Mouse (Mus musculus): ENCODE measurements around the gene Cbx3. TPM values are rescaled to one million over a fixed set of nuclear protein-coding genes. Genes with fewer than 3 reads are reported as not detected.

Cbx3 gene
- total RNA-seq (2021) = 100 to 1,000 TPM; 130 to 142 TPM
- long read RNA-seq, transcript Cbx3-201 (6 exons, 1,889 nt) = major isoform, 72 of 81 reads
- long read RNA-seq, partial matches to known transcripts = 1 of 81 reads
- long read RNA-seq, other reads (novel, unspliced or antisense) = 8 of 81 reads

DNA sequence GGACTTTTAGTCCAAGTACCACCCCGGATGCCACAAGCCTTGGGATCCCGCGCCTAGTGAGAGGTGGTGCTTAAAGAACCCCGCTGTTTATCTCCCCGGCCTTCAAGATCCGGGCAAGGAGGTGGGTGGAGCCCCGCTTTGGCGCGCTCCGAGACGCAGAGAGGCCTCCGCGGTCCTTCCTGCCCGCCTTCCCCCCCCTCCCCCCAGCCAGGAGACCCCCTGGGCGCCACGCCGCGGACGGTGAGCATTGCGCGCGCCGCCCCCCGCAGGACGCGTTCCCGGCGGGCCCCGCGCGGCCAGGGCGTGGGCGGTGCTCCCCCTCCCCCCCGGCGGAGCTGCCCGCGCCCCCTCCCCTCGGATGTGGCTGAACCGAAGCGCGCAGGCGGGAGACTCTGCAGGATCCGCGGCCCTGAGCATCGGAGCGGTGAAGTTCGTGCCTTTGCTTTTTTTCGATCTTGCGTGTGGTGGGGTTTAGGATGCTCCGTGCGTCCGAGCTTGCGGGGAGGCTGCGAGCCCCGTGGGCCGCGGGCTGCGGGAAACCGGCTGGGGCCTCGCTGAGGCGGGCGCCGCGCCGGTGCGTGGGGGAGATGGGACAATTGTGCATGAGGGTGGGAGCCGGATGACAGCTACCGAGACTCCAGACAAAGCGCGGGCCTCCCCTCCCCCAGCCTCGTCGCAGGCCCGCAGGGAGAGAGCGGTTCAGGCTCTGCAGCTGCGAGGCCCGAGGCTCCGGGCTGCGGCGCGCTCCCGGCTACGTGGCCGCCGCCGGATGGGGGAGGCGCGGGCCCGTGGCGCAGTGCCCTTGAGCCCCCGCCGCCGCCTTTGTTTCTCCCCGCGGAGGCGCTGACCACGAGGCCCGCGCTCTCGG lies at the start of gene Cbx3:
Cbx3 (plus strand) TSS at position 50 of the 868 bp plus-strand sequence.
- peak; percentile 73 to 86 for DNase-seq (ENCODE audit: low spot score in 2 of 2)

DNA sequence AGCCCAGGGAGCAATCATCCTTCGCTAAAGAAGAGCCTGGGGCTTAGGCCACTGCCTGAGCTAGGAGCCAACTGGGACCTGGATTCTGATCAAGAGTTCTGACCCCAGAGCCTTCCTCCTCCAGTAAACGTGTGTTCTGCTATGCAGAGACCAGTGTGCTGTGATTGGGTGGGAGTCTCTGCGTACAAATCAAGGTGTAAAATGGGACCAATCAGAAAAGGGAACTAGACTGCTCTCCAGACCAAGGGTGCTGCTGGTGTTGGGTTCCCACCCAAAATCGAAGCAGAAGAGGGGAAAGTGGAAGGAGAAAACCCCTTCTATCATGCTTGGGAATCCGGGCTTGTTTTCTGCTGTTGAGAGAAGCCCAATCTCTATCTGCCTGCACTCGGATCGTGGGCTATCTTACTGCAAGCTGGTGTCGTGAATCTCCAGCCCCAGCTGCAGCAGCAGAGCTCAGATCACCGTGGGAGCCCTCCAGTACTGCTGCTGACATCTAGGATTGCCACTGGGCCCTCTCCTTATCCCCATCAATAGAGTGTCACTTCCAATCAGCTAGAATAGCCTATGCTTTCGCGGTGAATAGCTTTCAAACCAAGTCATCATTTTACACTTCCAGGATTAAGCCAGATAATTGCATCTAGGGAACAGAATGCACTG lies 46.6 kb upstream of the Cbx3 start:
- no peak for DNase-seq (ENCODE audit: low spot score in 2 of 2)

GRCm38 (mm10) chr6:51424537-51424936 lies 45.6 kb upstream of the Cbx3 start:
- DNase-seq (ENCODE audit: low spot score in 2 of 2) = no peak

GRCm38 (mm10) chr6:51432535-51433397 lies 37.4 kb upstream of the Cbx3 start, which contains the start of gene Nfe2l3:
Gene Nfe2l3, plus strand, starts transcription at chr6:51432670.
- DNase-seq (ENCODE audit: low spot score in 2 of 2) = peak; percentile 36 to 45

GRCm38 (mm10) chr6:51434270-51434669 lies 35.9 kb upstream of the Cbx3 start:
- no peak for DNase-seq (ENCODE audit: low spot score in 2 of 2)

DNA sequence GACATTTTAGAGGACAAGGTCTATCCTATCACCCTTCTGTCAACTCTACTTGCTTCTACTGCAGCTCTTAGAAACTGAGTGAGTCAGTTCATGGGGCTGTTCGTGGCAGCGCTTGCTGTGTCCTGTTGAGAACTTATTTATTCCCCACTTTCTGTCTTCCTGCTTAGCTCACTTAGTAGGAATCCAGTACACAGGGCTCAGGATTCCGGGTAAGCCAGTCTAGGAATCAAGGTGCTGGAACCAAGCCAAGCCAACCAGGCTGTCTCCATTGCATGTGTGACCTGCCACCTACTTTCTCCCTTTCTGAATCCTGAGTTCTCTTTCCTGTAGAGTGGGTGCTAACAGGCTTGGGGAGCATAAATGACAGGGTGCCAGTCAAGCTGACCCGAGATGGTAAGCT lies 32.5 kb upstream of the Cbx3 start:
- no peak for DNase-seq (ENCODE audit: low spot score in 2 of 2)

- DNase-seq (ENCODE audit: low spot score in 2 of 2) = no peak
Measured at GRCm38 (mm10) chr6:51438826-51439330, 31.3 kb upstream of the Cbx3 start.

GRCm38 (mm10) chr6:51442191-51442835 lies 27.8 kb upstream of the Cbx3 start:
- no peak for DNase-seq (ENCODE audit: low spot score in 2 of 2)

DNA sequence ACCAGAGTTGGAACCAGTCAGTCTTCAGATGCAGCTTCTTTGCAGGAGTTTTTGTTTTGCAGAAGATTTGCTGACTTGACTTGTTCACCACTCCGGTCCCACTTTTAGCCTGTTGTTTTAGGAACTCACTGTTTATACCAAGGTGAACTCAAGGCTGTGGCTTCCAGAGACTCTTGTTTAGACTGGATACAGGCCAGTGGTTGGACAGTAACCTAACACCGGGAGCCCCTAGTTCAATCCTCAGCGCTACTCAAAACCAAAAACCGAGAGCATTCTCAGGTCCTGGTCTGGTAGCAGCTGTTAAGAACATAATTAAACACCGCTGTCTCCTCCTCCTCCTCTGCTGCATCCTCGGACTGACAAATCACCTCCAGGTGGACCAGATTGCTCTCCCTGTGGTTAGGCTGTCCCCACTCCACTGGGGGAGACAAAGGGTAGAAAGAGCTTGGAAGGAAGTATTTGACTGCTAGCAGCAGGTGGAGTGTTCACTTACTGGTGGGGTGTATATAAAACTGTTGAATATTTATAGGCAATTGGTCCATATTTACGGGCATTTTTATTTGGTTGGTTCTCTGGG lies 17.1 kb upstream of the Cbx3 start:
- DNase-seq (ENCODE audit: low spot score in 2 of 2) = no peak

DNA sequence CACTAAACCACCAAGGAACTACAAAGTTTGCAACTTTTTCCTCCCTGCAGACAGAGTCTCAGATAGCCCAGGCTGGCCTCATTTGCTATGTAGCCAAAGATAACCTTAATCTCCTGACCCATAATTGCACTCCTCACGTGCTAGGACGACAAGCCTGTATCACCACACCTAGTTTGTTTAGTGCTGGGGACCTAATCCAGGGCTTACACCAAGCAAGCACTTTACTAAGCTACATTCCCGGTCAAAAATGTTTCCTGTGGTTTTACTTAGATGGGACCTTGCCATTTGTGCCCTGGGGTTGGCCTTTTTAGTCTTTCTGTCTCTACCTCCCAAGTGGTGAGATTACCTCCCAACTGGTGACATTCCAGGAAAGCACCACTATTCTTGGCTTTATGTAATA lies 15.2 kb upstream of the Cbx3 start:
- DNase-seq (ENCODE audit: low spot score in 2 of 2) = no peak

DNA sequence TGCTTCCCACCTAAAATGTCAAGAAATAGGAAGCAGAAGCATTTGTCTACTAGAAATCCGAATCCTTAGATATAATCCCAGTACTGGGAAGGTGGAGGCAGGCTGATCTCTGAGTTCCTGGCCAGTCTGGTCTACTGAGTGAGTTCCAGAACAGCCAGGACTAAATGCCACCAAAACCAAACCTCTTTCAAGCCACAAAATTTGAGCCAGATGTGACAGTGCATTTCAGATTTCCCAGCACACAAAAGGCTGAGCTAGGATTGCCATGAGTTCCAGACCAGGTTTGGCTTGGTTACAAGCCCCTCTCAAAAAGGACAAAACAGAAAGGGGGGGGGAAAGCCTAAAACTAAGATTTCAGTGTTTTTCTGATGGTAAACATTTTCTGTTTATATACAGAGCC lies 14.0 kb upstream of the Cbx3 start:
- DNase-seq (ENCODE audit: low spot score in 2 of 2) = no peak

DNA sequence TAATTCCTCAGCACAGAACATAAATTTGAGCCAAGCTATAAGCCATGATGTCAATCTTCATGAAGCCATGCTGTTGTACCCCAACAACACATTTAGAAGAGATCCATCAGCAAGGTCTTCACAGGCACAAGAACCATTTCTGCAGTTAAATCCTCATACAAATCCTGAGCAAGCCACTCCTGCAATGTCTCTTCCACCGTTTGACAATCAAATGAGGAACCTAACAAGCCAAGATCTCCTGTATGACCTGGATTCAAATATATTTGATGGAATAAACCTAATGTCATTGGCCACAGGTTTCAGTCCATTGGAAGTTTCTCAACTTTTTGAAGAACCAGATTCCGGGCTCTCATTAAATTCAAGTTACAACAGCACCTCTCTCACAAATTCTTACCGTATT lies 12.9 kb upstream of the Cbx3 start:
- no peak for DNase-seq (ENCODE audit: low spot score in 2 of 2)

- DNase-seq (ENCODE audit: low spot score in 2 of 2) = no peak
Measured at GRCm38 (mm10) chr6:51457770-51458387, 12.3 kb upstream of the Cbx3 start.

GRCm38 (mm10) chr6:51458925-51459312 lies 11.2 kb upstream of the Cbx3 start:
- no peak for DNase-seq (ENCODE audit: low spot score in 2 of 2)

GRCm38 (mm10) chr6:51459313-51460020 lies 10.7 kb upstream of the Cbx3 start:
- DNase-seq (ENCODE audit: low spot score in 2 of 2) = no peak

GRCm38 (mm10) chr6:51460021-51460360 lies 10.2 kb upstream of the Cbx3 start:
- DNase-seq (ENCODE audit: low spot score in 2 of 2) = no peak

DNA sequence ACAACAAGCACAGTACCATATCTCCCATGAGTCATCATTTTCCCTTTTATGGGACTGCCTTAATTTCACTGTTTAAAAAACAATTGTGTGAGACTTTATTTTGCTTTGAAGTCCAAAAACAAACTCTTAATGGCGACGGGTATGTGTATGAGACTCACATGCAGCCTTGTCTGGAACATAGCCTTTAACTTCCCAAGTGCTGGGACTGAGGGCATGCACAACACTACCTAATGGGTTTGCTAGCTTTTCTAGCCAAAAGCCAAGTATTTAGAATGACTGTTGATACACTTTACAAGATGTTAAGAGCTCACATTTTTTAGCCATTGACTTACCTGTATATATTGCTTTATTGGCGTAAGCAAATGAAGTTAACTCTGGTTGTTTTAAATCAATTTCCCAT lies 9.8 kb upstream of the Cbx3 start:
- no peak for DNase-seq (ENCODE audit: low spot score in 2 of 2)

DNA sequence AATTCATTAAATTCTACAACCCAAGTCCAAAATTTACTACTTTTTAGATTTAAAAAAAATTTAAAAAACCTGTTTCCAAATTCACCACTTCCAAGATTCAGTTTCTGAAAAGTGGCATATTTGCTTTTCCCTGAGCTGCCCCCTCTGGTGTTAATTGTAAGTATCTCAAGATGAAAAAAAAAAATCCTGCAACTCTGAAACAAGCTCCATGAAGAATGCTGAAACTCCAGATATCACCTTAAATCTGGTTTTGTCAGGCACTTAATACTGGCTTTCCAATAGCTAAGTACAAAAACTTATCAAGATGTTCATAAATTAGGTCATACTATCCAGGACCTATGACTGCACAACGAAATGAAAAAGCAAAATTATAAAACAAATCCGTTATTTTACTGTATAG lies 2.5 kb upstream of the Cbx3 start:
- no peak for DNase-seq (ENCODE audit: low spot score in 2 of 2)

- peak; percentile 45 to 82 for DNase-seq (ENCODE audit: low spot score in 2 of 2)
Measured at GRCm38 (mm10) chr6:51468891-51469561, 1.1 kb upstream of the Cbx3 start.

All from layer of hippocampus, adult 18-20 months (tissue).